29 mouse cellular contexts compared by ENCODE assay signal in the genomic region with DNA sequence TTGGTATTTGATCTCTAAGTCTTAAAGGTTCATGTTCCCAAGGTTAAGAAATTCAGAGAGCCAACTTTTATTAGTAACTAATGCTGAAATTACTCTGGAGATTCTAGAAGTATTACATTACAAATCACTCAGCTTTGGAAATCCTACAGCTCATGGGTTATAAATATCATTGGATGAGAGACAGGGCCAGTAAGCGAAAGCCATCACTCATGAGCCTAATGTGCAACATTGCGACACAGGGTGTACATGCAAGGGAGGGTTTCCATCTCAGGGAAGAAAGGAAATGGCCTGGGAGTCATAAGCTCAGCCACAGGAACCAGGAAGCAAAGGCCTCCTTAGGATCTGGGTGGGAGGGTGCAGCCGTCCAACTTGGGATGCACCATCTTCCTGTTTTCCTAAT.
DNase-seq lines count a peak whose midpoint lies in the region; ATAC-seq and TF ChIP-seq lines count a peak whose summit lies in the region.
"Had no signal": no experiment of that assay in that cellular context is flagged by ENCODE, and none has a peak within 500 bp of the region (broad histone marks: within the 10 kb centered on the region; RNA-seq: fewer than 3 reads in every experiment).

No protein-coding gene starts in this region.

- TF ChIP-seq POLR2A in limb, embryonic 14.5 days (IDR thresholded peaks at IDR 0.05; ENCODE audit: borderline replicate concordance, extremely low read depth, insufficient read depth, insufficient read length) = no peak

- 76% methylated on average over 3 of the region's 3 CpGs for WGBS in limb, embryonic 14.5 days
- 91% methylated on average over 3 of the region's 3 CpGs for WGBS in limb, embryonic 10.5 days
- 97% methylated on average over 3 of the region's 3 CpGs for WGBS in forebrain, embryonic 13.5 days

- H3K9me3 ChIP-seq in limb, embryonic 14.5 days (ENCODE audit: control insufficient read depth, low read length) = no peaks in the 10 kb centered on the region
- no peaks in the 10 kb centered on the region for H3K9me3 ChIP-seq in limb, embryonic 10.5 days (replicated peaks)
- no peaks in the 10 kb centered on the region for H3K9me3 ChIP-seq in forebrain, embryonic 13.5 days (replicated peaks)
- H3K9me3 ChIP-seq: embryonic facial prominence, embryonic 13.5 days; heart, embryonic 12.5 days; limb, embryonic 12.5 days; liver, embryonic 13.5 days; midbrain, embryonic 12.5 days; neural tube, embryonic 13.5 days; stomach, embryonic 15.5 days had no signal

- no peak overlapping the region for H3K4me2 ChIP-seq in limb, embryonic 14.5 days (replicated peaks; ENCODE audit: low read depth, low read length, severe bottlenecking)
- no peak overlapping the region for H3K4me2 ChIP-seq in forebrain, embryonic 13.5 days
- H3K4me2 ChIP-seq: embryonic facial prominence, embryonic 13.5 days; heart, embryonic 12.5 days; limb, embryonic 12.5 days; liver, embryonic 13.5 days; lung, embryonic 14.5 days; midbrain, embryonic 12.5 days; neural tube, embryonic 13.5 days; stomach, embryonic 15.5 days had no signal

- no peaks in the 10 kb centered on the region for H3K36me3 ChIP-seq in limb, embryonic 14.5 days (ENCODE audit: control insufficient read depth, insufficient read depth, low read length)
- no peaks in the 10 kb centered on the region for H3K36me3 ChIP-seq in limb, embryonic 10.5 days
- no peaks in the 10 kb centered on the region for H3K36me3 ChIP-seq in forebrain, embryonic 13.5 days (ENCODE audit: poor library complexity, severe bottlenecking)
- H3K36me3 ChIP-seq: embryonic facial prominence, embryonic 13.5 days; heart, embryonic 12.5 days; limb, embryonic 12.5 days; liver, embryonic 13.5 days; midbrain, embryonic 12.5 days; neural tube, embryonic 13.5 days; stomach, embryonic 15.5 days had no signal

- no peak overlapping the region for H3K27ac ChIP-seq in limb, embryonic 14.5 days (replicated peaks; ENCODE audit: low read depth, low read length)
- H3K27ac ChIP-seq in limb, embryonic 10.5 days = no peak overlapping the region
- no peak overlapping the region for H3K27ac ChIP-seq in forebrain, embryonic 13.5 days
- H3K27ac ChIP-seq: embryonic facial prominence, embryonic 13.5 days; hindbrain, postnatal 0 days; limb, embryonic 12.5 days; liver, embryonic 13.5 days; midbrain, embryonic 12.5 days; neural tube, embryonic 13.5 days; stomach, embryonic 15.5 days had no signal

- H3K9ac ChIP-seq in limb, embryonic 14.5 days (ENCODE audit: low read depth, low read length, severe bottlenecking) = no peak overlapping the region
- H3K9ac ChIP-seq in forebrain, embryonic 13.5 days = no peak overlapping the region
- H3K9ac ChIP-seq: embryonic facial prominence, embryonic 13.5 days; heart, embryonic 12.5 days; limb, embryonic 12.5 days; liver, embryonic 13.5 days; lung, embryonic 14.5 days; midbrain, embryonic 12.5 days; neural tube, embryonic 13.5 days; stomach, embryonic 15.5 days had no signal

- H3K4me3 ChIP-seq in limb, embryonic 14.5 days (replicated peaks; ENCODE audit: low read length) = no peak overlapping the region
- H3K4me3 ChIP-seq in limb, embryonic 10.5 days = no peak overlapping the region
- no peak overlapping the region for H3K4me3 ChIP-seq in forebrain, embryonic 13.5 days
- H3K4me3 ChIP-seq: embryonic facial prominence, embryonic 13.5 days; heart, embryonic 12.5 days; limb, embryonic 12.5 days; liver, embryonic 13.5 days; midbrain, embryonic 12.5 days; neural tube, embryonic 13.5 days; stomach, embryonic 15.5 days had no signal

- no peak; the same call in 1 of the 2 replicates for ATAC-seq in limb, embryonic 14.5 days (ENCODE audit: low FRiP score, low read depth)
- ATAC-seq in forebrain, embryonic 13.5 days = no peak
- ATAC-seq: activated CD4-positive, CD25-positive, alpha-beta regulatory T cell, adult 4 months; forebrain, embryonic 14.5 days; hindbrain, postnatal 0 days; intestine, embryonic 16.5 days had no signal

- peaks cover 7% of the 10 kb centered on the region for H3K4me1 ChIP-seq in limb, embryonic 14.5 days (ENCODE audit: control insufficient read depth, insufficient read depth, low read length)
- H3K4me1 ChIP-seq in limb, embryonic 10.5 days = peaks cover 34% of the 10 kb centered on the region
- 0 out of 2 replicates have a peak, but pooled peaks cover 2% of the 10 kb centered on the region for H3K4me1 ChIP-seq in forebrain, embryonic 13.5 days
- H3K4me1 ChIP-seq: liver, embryonic 13.5 days; midbrain, embryonic 12.5 days; neural tube, embryonic 13.5 days; stomach, embryonic 15.5 days had no signal

- DNase-seq in adrenal gland, postnatal 10 days = peak; percentile 31
- DNase-seq in adrenal gland, postnatal 25 days = no peak
- peak; percentile 37 for DNase-seq in limb, embryonic 14.5 days (ENCODE audit: low spot score)
- no peak for DNase-seq in limb, embryonic 10.5 days (ENCODE audit: low spot score)
- DNase-seq in 416B (ENCODE audit: low read depth) = peak; percentile 35
- peak; percentile 53 for DNase-seq in gastrocnemius, postnatal 25 days
- no peak for DNase-seq in spleen, postnatal 10 days (ENCODE audit: low spot score in 2 of 2)
- DNase-seq: cerebellum, adult 18-20 months; cerebellum, postnatal 14 days; heart, adult 18-20 months; heart, postnatal 14 days; kidney, adult 9 months; kidney, postnatal 14 days; liver, embryonic 13.5 days; lung, embryonic 14.5 days; retina, postnatal 1 day; right cerebral cortex, postnatal 25 days; thymus, postnatal 25 days had no signal

- no peaks in the 10 kb centered on the region for H3K27me3 ChIP-seq in limb, embryonic 14.5 days (ENCODE audit: control insufficient read depth, insufficient read depth, low read length)
- no peaks in the 10 kb centered on the region for H3K27me3 ChIP-seq in limb, embryonic 10.5 days (ENCODE audit: low read depth, poor library complexity, severe bottlenecking)
- no peaks in the 10 kb centered on the region for H3K27me3 ChIP-seq in forebrain, embryonic 13.5 days
- H3K27me3 ChIP-seq: embryonic facial prominence, embryonic 13.5 days; heart, embryonic 12.5 days; limb, embryonic 12.5 days; liver, embryonic 13.5 days; midbrain, embryonic 12.5 days; neural tube, embryonic 13.5 days; stomach, embryonic 15.5 days had no signal

Comparison
In these comparisons a context has a peak if more than half of its experiments do, and no peak if none do; other contexts are left out.
1. DNase-seq: peak in adrenal gland, postnatal 10 days (single experiment), limb, embryonic 14.5 days (single experiment), 416B (single experiment) and gastrocnemius, postnatal 25 days (single experiment); none in adrenal gland, postnatal 25 days (single experiment), limb, embryonic 10.5 days (single experiment) and spleen, postnatal 10 days (0 of 2).